Mouse (Mus musculus) neural tube, postnatal 0 days (tissue): ENCODE measurements around the gene Med26. TPM values are rescaled to one million over a fixed set of nuclear protein-coding genes. Genes with fewer than 3 reads are reported as not detected.

Source experiments
- microRNA-seq: library from miRNA; unstranded; fragments of <30 nt; microRNA quantifications from one replicate; pipeline ENCODE4, GENCODE M21; 2016
- polyA plus RNA-seq: library from polyadenylated mRNA; unstranded; fragments of >200 nt; fragmentation: Nextera tagmentation; extraction: Ambion mirVana; gene quantifications from 2 replicates; pipeline ENCODE4 v1.2.1, GENCODE M21; 2015

Gene Med26
- 11.0 and 12.0 TPM in 2 replicates for polyA plus RNA-seq

GRCm38 (mm10) chr8:72547802-72548643 lies at the start of gene Med26:
Gene Med26, minus strand, starts transcription at chr8:72548270.

GRCm38 (mm10) chr8:72571611-72572473 lies 23.8 kb upstream of the Med26 start, which contains the start of gene Tmem38a:
Gene Tmem38a, plus strand, starts transcription at chr8:72572055.

GRCm38 (mm10) chr8:72570633-72571610 lies 22.9 kb upstream of the Med26 start, which contains the start of gene Smim7:
Gene Smim7, minus strand, starts transcription at chr8:72571088.

GRCm38 (mm10) chr8:72491680-72492621 lies 56.1 kb downstream of the Med26 start, which contains the start of gene Slc35e1:
Gene Slc35e1, minus strand, starts transcription at chr8:72492614.

GRCm38 (mm10) chr8:72474826-72475546 lies 73.1 kb downstream of the Med26 start, which contains the start of gene Cherp:
Gene Cherp, minus strand, starts transcription at chr8:72475226.

Small RNA genes lying within 50 kb of the gene (microRNA-seq; reads per million reads assigned to microRNA genes)
- not detected for gene Gm28019
- gene Mir7068, result 1.7 reads per million

Other genes with a start within 250 kb of the Med26 start
- gene Gm10282, start 243.0 kb downstream of the Med26 start, polyA plus RNA-seq, result 6.4 and 8.0 TPM in 2 replicates
- gene Klf2, start 229.2 kb downstream of the Med26 start, polyA plus RNA-seq, result 12.0 and 15.9 TPM in 2 replicates
- 38.6 and 43.9 TPM in 2 replicates for gene Eps15l1, start 126.8 kb downstream of the Med26 start, polyA plus RNA-seq
- 1.1 and 1.2 TPM in 2 replicates for gene Calr3, start 104.4 kb downstream of the Med26 start, polyA plus RNA-seq
- gene 1700030K09Rik, start 104.4 kb downstream of the Med26 start, polyA plus RNA-seq, result 11.4 and 12.8 TPM in 2 replicates
- gene Cherp, start 73.0 kb downstream of the Med26 start, polyA plus RNA-seq, result 32.1 and 35.1 TPM in 2 replicates
- gene Slc35e1, start 55.7 kb downstream of the Med26 start, polyA plus RNA-seq, result 12.1 and 12.8 TPM in 2 replicates
- 118 and 136 TPM in 2 replicates for gene Smim7, start 22.8 kb upstream of the Med26 start, polyA plus RNA-seq
- 47.0 and 51.7 TPM in 2 replicates for gene Tmem38a, start 23.8 kb upstream of the Med26 start, polyA plus RNA-seq
- gene Nwd1, start 98.4 kb upstream of the Med26 start, polyA plus RNA-seq, result 4.9 and 5.5 TPM in 2 replicates
- gene Sin3b, start 175.0 kb upstream of the Med26 start, polyA plus RNA-seq, result 216 and 220 TPM in 2 replicates
- gene F2rl3, start 213.6 kb upstream of the Med26 start, polyA plus RNA-seq, result 0.46 TPM in 1 of 2 replicates, not detected in the other